Mouse (Mus musculus): ENCODE data around the gene Zfp30. TPM values are rescaled to one million over a fixed set of nuclear protein-coding genes. Genes with fewer than 3 reads are reported as not detected.

Gene Zfp30
- polyA plus RNA-seq (2016; fragmentation: Nextera tagmentation; extraction: Ambion mirVana) = 6.8 and 8.3 TPM in 2 replicates

- Histone ChIP-seq H3K27ac (replicated peaks) (peak within 1 kb of the TSS; percentile 84), H3K36me3 (peaks cover 32% of the 10 kb centered on the region), H3K9me3 (replicated peaks) (no peaks in the 10 kb centered on the region; the same call in 1 of the 2 replicates), H3K4me3 (peak within 1 kb of the TSS; percentile 68), H3K4me1 (peaks cover 25% of the 10 kb centered on the region), H3K27me3 (ENCODE audit: low read depth, poor library complexity, severe bottlenecking) (no peaks in the 10 kb centered on the region)
- DNase-seq (ENCODE audit: low spot score) = peak; percentile 95
- WGBS = under 1% methylated on average over 45 of the region's 45 CpGs
These were observed at the start of gene Zfp30 for GRCm38 (mm10) chr7:29783871-29784551. TSS of gene Zfp30 (plus strand) at chr7:29783998.

GRCm38 (mm10) chr7:29742258-29742657, 41.5 kb upstream of the Zfp30 start:
- Histone ChIP-seq H3K4me1 (no peaks in the 10 kb centered on the region), H3K4me3 (no peak overlapping the region), H3K36me3 (no peaks in the 10 kb centered on the region), H3K27me3 (ENCODE audit: low read depth, poor library complexity, severe bottlenecking) (no peaks in the 10 kb centered on the region), H3K27ac (replicated peaks) (no peak overlapping the region), H3K9me3 (replicated peaks) (peaks cover 25% of the 10 kb centered on the region)
- DNase-seq (ENCODE audit: low spot score) = no peak
- WGBS = 93% methylated on average over 3 of the region's 3 CpGs

- H3K4me1 ChIP-seq = no peaks in the 10 kb centered on the region
- no peak for DNase-seq (ENCODE audit: low spot score)
- no peaks in the 10 kb centered on the region for H3K27me3 ChIP-seq (ENCODE audit: low read depth, poor library complexity, severe bottlenecking)
- no peaks in the 10 kb centered on the region for H3K36me3 ChIP-seq
- WGBS = 86% methylated on average over 5 of the region's 5 CpGs
- no peak overlapping the region for H3K27ac ChIP-seq (replicated peaks)
- H3K4me3 ChIP-seq = no peak overlapping the region
- H3K9me3 ChIP-seq (replicated peaks) = peaks cover 11% of the 10 kb centered on the region
These were observed 23.3 kb upstream of the Zfp30 start for GRCm38 (mm10) chr7:29760476-29760875.

- Histone ChIP-seq H3K4me3 (no peak overlapping the region), H3K4me1 (peaks cover 19% of the 10 kb centered on the region), H3K9me3 (replicated peaks) (no peaks in the 10 kb centered on the region), H3K36me3 (no peaks in the 10 kb centered on the region), H3K27me3 (ENCODE audit: low read depth, poor library complexity, severe bottlenecking) (no peaks in the 10 kb centered on the region), H3K27ac (replicated peaks) (no peak overlapping the region)
- no peak for DNase-seq (ENCODE audit: low spot score)
- WGBS = 81% methylated on average over 7 of the region's 7 CpGs
These were observed 19.1 kb upstream of the Zfp30 start for GRCm38 (mm10) chr7:29764702-29765101.

GRCm38 (mm10) chr7:29767058-29767686, 16.6 kb upstream of the Zfp30 start:
- Histone ChIP-seq H3K27me3 (ENCODE audit: low read depth, poor library complexity, severe bottlenecking) (no peaks in the 10 kb centered on the region), H3K4me3 (peak overlapping the region; percentile 70), H3K36me3 (peaks cover 15% of the 10 kb centered on the region), H3K9me3 (replicated peaks) (no peaks in the 10 kb centered on the region), H3K27ac (replicated peaks) (peak overlapping the region; percentile 82), H3K4me1 (peaks cover 21% of the 10 kb centered on the region)
- peak; percentile 77 for DNase-seq (ENCODE audit: low spot score)
- 3% methylated on average over 15 of the region's 15 CpGs for WGBS

- DNase-seq (ENCODE audit: low spot score) = peak; percentile 89
- peak within 1 kb of the TSS; percentile 70 for H3K4me3 ChIP-seq
- peaks cover 27% of the 10 kb centered on the region for H3K36me3 ChIP-seq
- no peaks in the 10 kb centered on the region for H3K27me3 ChIP-seq (ENCODE audit: low read depth, poor library complexity, severe bottlenecking)
- WGBS = under 1% methylated on average over 32 of the region's 32 CpGs
- peaks cover 21% of the 10 kb centered on the region for H3K4me1 ChIP-seq
- peak within 1 kb of the TSS; percentile 87 for H3K27ac ChIP-seq (replicated peaks)
- no peaks in the 10 kb centered on the region for H3K9me3 ChIP-seq (replicated peaks)
These were observed 15.5 kb upstream of the Zfp30 start, which contains the start of gene Zfp84 for GRCm38 (mm10) chr7:29768090-29768900. TSS of gene Zfp84 (plus strand) at chr7:29768552.

- H3K36me3 ChIP-seq = peaks cover 33% of the 10 kb centered on the region
- 9% methylated on average over 10 of the region's 10 CpGs for WGBS
- peaks cover 21% of the 10 kb centered on the region for H3K4me1 ChIP-seq
- DNase-seq (ENCODE audit: low spot score) = no peak
- H3K27me3 ChIP-seq (ENCODE audit: low read depth, poor library complexity, severe bottlenecking) = no peaks in the 10 kb centered on the region
- H3K27ac ChIP-seq (replicated peaks) = peak overlapping the region; percentile 87
- peak overlapping the region; percentile 70 for H3K4me3 ChIP-seq
- H3K9me3 ChIP-seq (replicated peaks) = no peaks in the 10 kb centered on the region
These were observed 14.8 kb upstream of the Zfp30 start for GRCm38 (mm10) chr7:29768980-29769379.

- H3K4me3 ChIP-seq = no peak overlapping the region
- 93% methylated on average over 7 of the region's 7 CpGs for WGBS
- no peaks in the 10 kb centered on the region for H3K27me3 ChIP-seq (ENCODE audit: low read depth, poor library complexity, severe bottlenecking)
- H3K4me1 ChIP-seq = peaks cover 11% of the 10 kb centered on the region
- H3K36me3 ChIP-seq = peaks cover 79% of the 10 kb centered on the region
- H3K27ac ChIP-seq (replicated peaks) = no peak overlapping the region
- DNase-seq (ENCODE audit: low spot score) = no peak
- peaks cover 8% of the 10 kb centered on the region; the same call in 1 of the 2 replicates for H3K9me3 ChIP-seq (replicated peaks)
These were observed 10.3 kb upstream of the Zfp30 start for GRCm38 (mm10) chr7:29773503-29773902.

- WGBS = 92% methylated on average over 3 of the region's 3 CpGs
- Histone ChIP-seq H3K4me3 (no peak overlapping the region), H3K9me3 (replicated peaks) (peaks cover 8% of the 10 kb centered on the region; the same call in 1 of the 2 replicates), H3K4me1 (peaks cover 5% of the 10 kb centered on the region), H3K27me3 (ENCODE audit: low read depth, poor library complexity, severe bottlenecking) (no peaks in the 10 kb centered on the region), H3K36me3 (peaks cover 87% of the 10 kb centered on the region), H3K27ac (replicated peaks) (no peak overlapping the region)
- DNase-seq (ENCODE audit: low spot score) = no peak
These were observed 9.4 kb upstream of the Zfp30 start for GRCm38 (mm10) chr7:29774371-29774770.

GRCm38 (mm10) chr7:29776568-29776967, 7.2 kb upstream of the Zfp30 start:
- no peak for DNase-seq (ENCODE audit: low spot score)
- Histone ChIP-seq H3K27me3 (ENCODE audit: low read depth, poor library complexity, severe bottlenecking) (no peaks in the 10 kb centered on the region), H3K4me1 (no peaks in the 10 kb centered on the region), H3K36me3 (peaks cover 80% of the 10 kb centered on the region), H3K9me3 (replicated peaks) (peaks cover 8% of the 10 kb centered on the region; the same call in 1 of the 2 replicates), H3K4me3 (no peak overlapping the region), H3K27ac (replicated peaks) (no peak overlapping the region)
- WGBS = 94% methylated on average over 19 of the region's 19 CpGs

GRCm38 (mm10) chr7:29777372-29777771, 6.4 kb upstream of the Zfp30 start:
- Histone ChIP-seq H3K27ac (replicated peaks) (no peak overlapping the region), H3K4me1 (no peaks in the 10 kb centered on the region), H3K27me3 (ENCODE audit: low read depth, poor library complexity, severe bottlenecking) (no peaks in the 10 kb centered on the region), H3K36me3 (peaks cover 72% of the 10 kb centered on the region), H3K9me3 (replicated peaks) (peaks cover 8% of the 10 kb centered on the region; the same call in 1 of the 2 replicates), H3K4me3 (no peak overlapping the region)
- WGBS = 95% methylated on average over 10 of the region's 10 CpGs
- no peak for DNase-seq (ENCODE audit: low spot score)

GRCm38 (mm10) chr7:29785023-29785422, 1.2 kb downstream of the Zfp30 start:
- no peak overlapping the region for H3K27ac ChIP-seq (replicated peaks)
- no peak for DNase-seq (ENCODE audit: low spot score)
- peak overlapping the region; percentile 68 for H3K4me3 ChIP-seq
- 71% methylated on average over 8 of the region's 8 CpGs for WGBS
- no peaks in the 10 kb centered on the region; the same call in 1 of the 2 replicates for H3K9me3 ChIP-seq (replicated peaks)
- peaks cover 25% of the 10 kb centered on the region for H3K4me1 ChIP-seq
- no peaks in the 10 kb centered on the region for H3K27me3 ChIP-seq (ENCODE audit: low read depth, poor library complexity, severe bottlenecking)
- peaks cover 36% of the 10 kb centered on the region for H3K36me3 ChIP-seq
